Mouse (Mus musculus) spleen, postnatal 10 days (tissue): Measurements from ENCODE around the gene Plekhg5.

Experiments used
- DNase-seq, 2 experiments: peaks; one replicate each; pipeline ENCODE4 v3.0.0; 2021 to 2022; ENCODE audit warnings: low spot score in 2 of 2

Gene Plekhg5

GRCm38 (mm10) chr4:152146033-152146827 lies 73.9 kb downstream of the Plekhg5 start:
- no peak for DNase-seq

- DNase-seq: no peak
Observed at GRCm38 (mm10) chr4:152150546-152150945, 78.2 kb downstream of the Plekhg5 start.

GRCm38 (mm10) chr4:152151451-152151965 lies 79.2 kb downstream of the Plekhg5 start:
- no peak for DNase-seq

- peak in 1 of 2 experiments; percentile 68 for DNase-seq
Observed at GRCm38 (mm10) chr4:152151966-152152544, 79.8 kb downstream of the Plekhg5 start, which contains the start of gene Espn. Espn (minus strand) TSS chr4:152152371.

- peak; percentile 86 to 93 for DNase-seq
Observed at GRCm38 (mm10) chr4:152153771-152154177, 81.5 kb downstream of the Plekhg5 start.

GRCm38 (mm10) chr4:152155019-152155418 lies 82.7 kb downstream of the Plekhg5 start:
- DNase-seq: no peak

- DNase-seq: peak; percentile 59 to 78
Observed at GRCm38 (mm10) chr4:152157779-152158584, 85.7 kb downstream of the Plekhg5 start.

GRCm38 (mm10) chr4:152158585-152159284 lies 86.4 kb downstream of the Plekhg5 start, which contains the start of gene Hes2:
Hes2 (plus strand) TSS chr4:152158867.
- DNase-seq: no peak

- no peak for DNase-seq
Observed at GRCm38 (mm10) chr4:152159285-152159678, 87.0 kb downstream of the Plekhg5 start.

- no peak for DNase-seq
Observed at GRCm38 (mm10) chr4:152160748-152161147, 88.5 kb downstream of the Plekhg5 start.

- DNase-seq: no peak
Observed at GRCm38 (mm10) chr4:152161601-152162000, 89.3 kb downstream of the Plekhg5 start.

- no peak for DNase-seq
Observed at GRCm38 (mm10) chr4:152162748-152163147, 90.5 kb downstream of the Plekhg5 start.
